Mouse (Mus musculus) left cerebral cortex, adult 8-10 months (tissue): ENCODE results near the gene AA986860. TPM values are rescaled to one million over a fixed set of nuclear protein-coding genes. Genes with fewer than 3 reads are reported as not detected.

ENCODE experiments used
- DNase-seq, 2 experiments: peaks; one replicate each; pipeline ENCODE4 v3.0.0; 2022; ENCODE audit warnings: low spot score in 2 of 2
- total RNA-seq, 4 experiments: library from RNA; stranded (reverse); gene quantifications; 2 replicates each; pipeline ENCODE4 v1.2.4; 2022

Gene AA986860
- total RNA-seq, 4 experiments from 2014 or later = 1.9 to 2.5 (median 2.1) TPM

GRCm38 (mm10) chr1:130734852-130735251, 3.1 kb downstream of the AA986860 start:
- no peak for DNase-seq

- DNase-seq = no peak
These were observed 5.7 kb downstream of the AA986860 start for GRCm38 (mm10) chr1:130737411-130737881.

- no peak for DNase-seq
These were observed 6.1 kb downstream of the AA986860 start for GRCm38 (mm10) chr1:130737916-130738315.

GRCm38 (mm10) chr1:130738551-130739106, 6.9 kb downstream of the AA986860 start:
- DNase-seq = no peak

- no peak for DNase-seq
These were observed 7.9 kb downstream of the AA986860 start for GRCm38 (mm10) chr1:130739636-130740035.

GRCm38 (mm10) chr1:130740227-130740648, 8.5 kb downstream of the AA986860 start:
- no peak for DNase-seq

GRCm38 (mm10) chr1:130740781-130741720, 9.3 kb downstream of the AA986860 start:
- peak in 1 of 2 experiments; percentile 60 for DNase-seq

GRCm38 (mm10) chr1:130742201-130742600, 10.4 kb downstream of the AA986860 start:
- DNase-seq = no peak

GRCm38 (mm10) chr1:130743775-130744174, 12.0 kb downstream of the AA986860 start:
- DNase-seq = no peak

- no peak for DNase-seq
These were observed 12.4 kb downstream of the AA986860 start for GRCm38 (mm10) chr1:130744217-130744616.

- DNase-seq = no peak
These were observed 13.2 kb downstream of the AA986860 start for GRCm38 (mm10) chr1:130744961-130745360.

GRCm38 (mm10) chr1:130745591-130745990, 13.8 kb downstream of the AA986860 start:
- DNase-seq = no peak

- no peak for DNase-seq
These were observed 15.0 kb downstream of the AA986860 start for GRCm38 (mm10) chr1:130746819-130747218.

GRCm38 (mm10) chr1:130759689-130760088, 27.9 kb downstream of the AA986860 start:
- no peak for DNase-seq

GRCm38 (mm10) chr1:130761597-130761996, 29.8 kb downstream of the AA986860 start:
- DNase-seq = no peak

GRCm38 (mm10) chr1:130762045-130762760, 30.4 kb downstream of the AA986860 start:
- no peak for DNase-seq

- no peak for DNase-seq
These were observed 32.3 kb downstream of the AA986860 start for GRCm38 (mm10) chr1:130764027-130764461.

GRCm38 (mm10) chr1:130767066-130767465, 35.3 kb downstream of the AA986860 start:
- DNase-seq = no peak

- DNase-seq = no peak
These were observed 38.1 kb downstream of the AA986860 start for GRCm38 (mm10) chr1:130769925-130770324.

- no peak for DNase-seq
These were observed 38.7 kb downstream of the AA986860 start for GRCm38 (mm10) chr1:130770487-130770886.

- DNase-seq = no peak
These were observed 39.3 kb downstream of the AA986860 start for GRCm38 (mm10) chr1:130770981-130771494.
